Mouse (Mus musculus) neural tube, embryonic 14.5 days (tissue): Measurements from ENCODE around the gene Zer1. TPM values are rescaled to one million over a fixed set of nuclear protein-coding genes. Genes with fewer than 3 reads are reported as not detected.
A peak's percentile ranks its signal among the peaks of the same experiment; 100 is the strongest.

Experiments
- ATAC-seq: fragments of 200-750 bp; cut with Nextera tagmentation; 2 replicates; pipeline ENCODE4 v1.8.0; 2017; ENCODE audit warnings: low read depth, mild to moderate bottlenecking, moderate TSS enrichment, moderate library complexity
- H3K27ac ChIP-seq: fragments of 300-500 bp; sonication (generic); 2 replicates; pipeline ENCODE4 v1.5.1; 2014; ENCODE audit warnings: low read depth, mild to moderate bottlenecking, control low read depth, low read length, moderate library complexity, mixed read lengths
- H3K27me3 ChIP-seq: fragments of 300-500 bp; sonication (generic); 2 replicates; pipeline ENCODE4 v1.6.1; 2014; ENCODE audit warnings: low read length; ENCODE audit not compliant: control insufficient read depth, insufficient read depth
- H3K36me3 ChIP-seq: fragments of 300-500 bp; sonication (generic); 2 replicates; pipeline ENCODE4 v1.6.1; 2014; ENCODE audit warnings: low read length, mixed read lengths; ENCODE audit not compliant: control insufficient read depth, insufficient read depth
- H3K4me1 ChIP-seq: fragments of 300-500 bp; sonication (generic); 2 replicates; pipeline ENCODE4 v1.6.1; 2014; ENCODE audit warnings: low read length; ENCODE audit not compliant: control insufficient read depth, insufficient read depth
- H3K4me2 ChIP-seq: fragments of 300-500 bp; sonication (generic); 2 replicates; pipeline ENCODE4 v1.6.1; 2014; ENCODE audit warnings: mild to moderate bottlenecking, low read depth, low read length, control low read depth
- H3K4me3 ChIP-seq: fragments of 300-500 bp; sonication (generic); 2 replicates; pipeline ENCODE4 v1.5.1; 2014; ENCODE audit warnings: low read depth, low read length, control low read depth, mixed read lengths
- H3K9ac ChIP-seq: fragments of 300-500 bp; sonication (generic); replicated peaks from 2 replicates; pipeline ENCODE4 v1.6.1; 2014; ENCODE audit warnings: low read depth, mild to moderate bottlenecking, control low read depth, low read length, mixed read lengths
- H3K9me3 ChIP-seq: fragments of 300-500 bp; sonication (generic); 2 replicates; pipeline ENCODE4 v1.6.1; 2016; ENCODE audit warnings: low read length; ENCODE audit not compliant: control insufficient read depth
- WGBS: fragments of 180-500 bp; shearing (Covaris S2); extraction: QIAGEN DNeasy Blood & Tissue Kit; methylation state at CpG from one replicate; pipeline ENCODE4 v1.1.7; 2014; 5-methylcytosine and 5-hydroxymethylcytosine counted together
- polyA plus RNA-seq: library from polyadenylated mRNA; unstranded; fragments of >200 nt; fragmentation: Nextera tagmentation; extraction: Ambion mirVana; gene quantifications from 2 replicates; pipeline ENCODE4 v1.2.1, GENCODE M21; 2014

Gene Zer1
- polyA plus RNA-seq, 1 experiment from 2014 or later, result 20.9 TPM

- Histone ChIP-seq H3K9me3 (no peaks in the 10 kb centered on the region), H3K4me1 (peaks cover 9% of the 10 kb centered on the region; the same call in 1 of the 2 replicates), H3K27me3 (no peaks in the 10 kb centered on the region), H3K36me3 (peaks cover 6% of the 10 kb centered on the region), H3K4me3 (no peak overlapping the region), H3K9ac (no peak overlapping the region), H3K27ac (no peak overlapping the region), H3K4me2 (no peak overlapping the region)
- no peak for ATAC-seq
- 94% methylated on average over 9 of the region's 9 CpGs for WGBS
These were observed 47.9 kb downstream of the Zer1 start for GRCm38 (mm10) chr2:30076439-30076838.

GRCm38 (mm10) chr2:30075625-30076024 is 48.8 kb downstream of the Zer1 start:
- peaks cover 7% of the 10 kb centered on the region for H3K36me3 ChIP-seq
- whole genome bisulfite sequencing, result 64% methylated on average over 3 of the region's 3 CpGs
- no peak overlapping the region for H3K9ac ChIP-seq
- H3K4me3 ChIP-seq, result no peak overlapping the region
- H3K4me1 ChIP-seq, result peaks cover 9% of the 10 kb centered on the region; the same call in 1 of the 2 replicates
- no peak overlapping the region for H3K27ac ChIP-seq
- no peak overlapping the region for H3K4me2 ChIP-seq
- H3K9me3 ChIP-seq, result no peaks in the 10 kb centered on the region
- ATAC-seq, result no peak
- no peaks in the 10 kb centered on the region for H3K27me3 ChIP-seq

GRCm38 (mm10) chr2:30073285-30073684 is 51.1 kb downstream of the Zer1 start:
- H3K4me1 ChIP-seq, result peaks cover 10% of the 10 kb centered on the region; the same call in 1 of the 2 replicates
- H3K4me2 ChIP-seq, result no peak overlapping the region
- no peak overlapping the region for H3K9ac ChIP-seq
- no peak for ATAC-seq
- WGBS, result 71% methylated on average over 3 of the region's 3 CpGs
- no peaks in the 10 kb centered on the region for H3K27me3 ChIP-seq
- no peaks in the 10 kb centered on the region for H3K9me3 ChIP-seq
- H3K36me3 ChIP-seq, result peaks cover 25% of the 10 kb centered on the region
- H3K27ac ChIP-seq, result no peak overlapping the region
- H3K4me3 ChIP-seq, result no peak overlapping the region

- Histone ChIP-seq H3K4me1 (peaks cover 13% of the 10 kb centered on the region; the same call in 1 of the 2 replicates), H3K36me3 (peaks cover 27% of the 10 kb centered on the region), H3K27me3 (no peaks in the 10 kb centered on the region), H3K27ac (no peak overlapping the region), H3K4me2 (no peak overlapping the region), H3K4me3 (no peak overlapping the region), H3K9me3 (no peaks in the 10 kb centered on the region), H3K9ac (no peak overlapping the region)
- ATAC-seq, result no peak
- 78% methylated on average over 7 of the region's 7 CpGs for WGBS
These were observed 51.5 kb downstream of the Zer1 start for GRCm38 (mm10) chr2:30072875-30073274.

- 21% methylated on average over 7 of the region's 7 CpGs for WGBS
- peak overlapping the region; percentile 97 for H3K9ac ChIP-seq
- H3K4me1 ChIP-seq, result peaks cover 14% of the 10 kb centered on the region; the same call in 1 of the 2 replicates
- H3K9me3 ChIP-seq, result no peaks in the 10 kb centered on the region
- H3K27me3 ChIP-seq, result no peaks in the 10 kb centered on the region
- peak overlapping the region; percentile 100 for H3K4me3 ChIP-seq
- peak overlapping the region; percentile 79 for H3K4me2 ChIP-seq
- no peak for ATAC-seq
- no peak overlapping the region for H3K27ac ChIP-seq
- peaks cover 27% of the 10 kb centered on the region for H3K36me3 ChIP-seq
These were observed 56.4 kb downstream of the Zer1 start for GRCm38 (mm10) chr2:30067962-30068361.

GRCm38 (mm10) chr2:30067031-30067888 is 57.1 kb downstream of the Zer1 start:
- Histone ChIP-seq H3K36me3 (peaks cover 22% of the 10 kb centered on the region), H3K9ac (peak overlapping the region; percentile 97), H3K9me3 (no peaks in the 10 kb centered on the region), H3K4me3 (peak overlapping the region; percentile 100), H3K27ac (peak overlapping the region; percentile 99), H3K4me2 (peak overlapping the region; percentile 79), H3K27me3 (no peaks in the 10 kb centered on the region), H3K4me1 (peaks cover 14% of the 10 kb centered on the region; the same call in 1 of the 2 replicates)
- WGBS, result under 1% methylated on average over 51 of the region's 69 CpGs
- ATAC-seq, result peak; percentile 38

- Histone ChIP-seq H3K9ac (peak overlapping the region; percentile 97), H3K4me3 (peak overlapping the region; percentile 100), H3K27me3 (no peaks in the 10 kb centered on the region), H3K9me3 (no peaks in the 10 kb centered on the region), H3K27ac (peak overlapping the region; percentile 99), H3K36me3 (peaks cover 22% of the 10 kb centered on the region), H3K4me1 (peaks cover 18% of the 10 kb centered on the region; the same call in 1 of the 2 replicates), H3K4me2 (peak overlapping the region; percentile 53)
- peak; percentile 94 for ATAC-seq
- WGBS, result 0% methylated on average over 22 of the region's 101 CpGs
These were observed 58.1 kb downstream of the Zer1 start for GRCm38 (mm10) chr2:30066046-30066901.

- WGBS, result 31% methylated on average over 3 of the region's 3 CpGs
- ATAC-seq, result no peak
- Histone ChIP-seq H3K4me2 (no peak overlapping the region), H3K9me3 (no peaks in the 10 kb centered on the region), H3K27me3 (no peaks in the 10 kb centered on the region), H3K27ac (no peak overlapping the region), H3K4me3 (no peak overlapping the region), H3K9ac (no peak overlapping the region), H3K4me1 (peaks cover 18% of the 10 kb centered on the region; the same call in 1 of the 2 replicates), H3K36me3 (peaks cover 9% of the 10 kb centered on the region; the same call in 1 of the 2 replicates)
These were observed 60.1 kb downstream of the Zer1 start for GRCm38 (mm10) chr2:30064298-30064697.
